Mouse (Mus musculus) cerebellum, adult 11 months (tissue): ENCODE results near the gene Cd300lf.

Experiments used
- DNase-seq: peaks from one replicate; pipeline ENCODE4 v3.0.0; 2022

Gene Cd300lf

DNA sequence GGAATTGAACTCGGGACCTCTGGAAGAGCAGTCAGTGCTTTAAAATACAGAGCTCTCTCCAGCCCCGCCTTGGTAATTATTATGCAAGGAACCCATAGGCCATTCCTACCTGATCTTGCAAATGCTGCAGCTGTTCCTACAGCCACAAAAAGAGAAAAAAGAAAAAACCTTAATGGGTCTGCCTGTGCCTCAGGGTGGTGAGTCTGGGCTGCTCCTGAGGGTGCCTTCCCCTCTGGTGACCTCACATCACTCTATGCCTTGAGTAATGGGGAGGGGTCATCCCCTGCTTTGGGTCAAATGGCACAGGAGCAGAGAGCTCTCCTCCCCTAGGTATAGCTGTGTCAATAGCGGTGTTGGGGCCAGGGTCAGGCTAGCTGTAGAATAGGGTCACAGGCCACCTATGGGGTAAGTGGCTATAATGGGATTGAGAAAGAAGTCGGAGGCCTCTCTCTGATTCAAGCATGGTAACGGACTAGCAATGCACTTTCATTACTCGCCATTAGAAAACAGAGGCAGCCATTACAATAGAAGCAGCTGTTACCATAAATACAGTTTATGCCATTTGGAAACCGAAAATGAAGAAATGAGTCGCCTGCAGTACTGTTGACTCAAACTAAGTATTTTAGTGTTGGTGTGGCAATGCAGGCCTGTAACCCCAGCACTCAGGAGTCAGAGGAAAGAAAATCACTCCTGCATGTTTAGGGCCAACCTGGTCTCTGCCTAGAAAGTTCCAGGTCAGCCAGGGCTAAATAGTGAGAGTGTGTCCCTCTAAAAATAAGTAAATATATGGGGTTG, 28.8 kb downstream of the Cd300lf start:
- DNase-seq: no peak

GRCm38 (mm10) chr11:115103470-115104413, 30.1 kb downstream of the Cd300lf start:
- no peak for DNase-seq

- no peak for DNase-seq
These were observed 31.7 kb downstream of the Cd300lf start for GRCm38 (mm10) chr11:115102116-115102515.

- no peak for DNase-seq
These were observed 32.2 kb downstream of the Cd300lf start for GRCm38 (mm10) chr11:115101615-115102051.

DNA sequence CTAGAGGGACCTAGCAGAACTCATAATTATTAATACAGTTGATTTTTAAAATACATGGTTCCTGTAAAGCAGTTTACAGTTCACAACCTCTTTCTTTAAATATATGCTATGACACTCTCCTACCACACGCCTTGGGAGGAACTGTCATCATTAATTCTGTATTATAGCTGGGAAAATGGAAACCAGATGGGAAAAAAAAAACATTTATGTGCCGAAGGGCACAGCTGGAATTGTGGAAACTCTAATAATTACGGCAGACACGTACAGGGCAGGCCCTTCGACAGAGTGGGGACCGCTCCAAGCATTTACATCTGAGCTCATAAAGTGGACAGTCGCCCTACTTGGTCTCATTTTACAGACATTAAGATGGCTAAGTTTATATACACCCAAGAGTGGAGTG, 33.1 kb downstream of the Cd300lf start:
- DNase-seq: no peak

- no peak for DNase-seq
These were observed 33.7 kb downstream of the Cd300lf start for GRCm38 (mm10) chr11:115100032-115100621.

DNA sequence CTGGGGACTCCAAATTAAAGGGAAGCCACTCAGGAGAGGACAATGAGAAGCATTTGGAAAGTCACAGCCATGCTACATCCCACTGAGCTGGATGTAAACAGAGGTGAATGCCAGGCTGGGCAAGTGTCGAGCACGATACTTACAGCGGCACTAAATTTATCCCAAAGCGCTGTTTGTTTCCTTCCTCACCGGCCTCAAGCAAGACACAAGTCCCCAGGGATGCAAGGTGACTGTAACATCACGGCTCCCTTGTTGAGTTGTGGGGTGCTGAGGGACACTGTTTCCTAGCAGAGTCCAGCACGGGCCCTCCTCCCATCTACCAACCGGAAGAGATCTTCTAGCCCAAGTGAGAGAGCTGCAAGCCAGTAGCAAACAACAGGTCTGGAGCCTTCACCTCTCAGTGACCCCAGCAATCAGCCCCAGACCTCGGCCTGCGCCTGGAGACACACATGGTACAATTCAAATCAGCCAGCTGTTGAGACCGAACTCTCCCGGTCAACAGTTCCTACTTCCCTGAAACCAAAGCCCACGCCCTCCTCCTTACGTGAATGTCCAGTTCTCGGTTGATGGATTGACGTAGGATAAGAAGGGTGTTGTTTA, 34.5 kb downstream of the Cd300lf start:
- no peak for DNase-seq

- peak; percentile 57 for DNase-seq
These were observed 35.4 kb downstream of the Cd300lf start for GRCm38 (mm10) chr11:115098203-115098932.

GRCm38 (mm10) chr11:115092140-115092539, 41.7 kb downstream of the Cd300lf start:
- no peak for DNase-seq

DNA sequence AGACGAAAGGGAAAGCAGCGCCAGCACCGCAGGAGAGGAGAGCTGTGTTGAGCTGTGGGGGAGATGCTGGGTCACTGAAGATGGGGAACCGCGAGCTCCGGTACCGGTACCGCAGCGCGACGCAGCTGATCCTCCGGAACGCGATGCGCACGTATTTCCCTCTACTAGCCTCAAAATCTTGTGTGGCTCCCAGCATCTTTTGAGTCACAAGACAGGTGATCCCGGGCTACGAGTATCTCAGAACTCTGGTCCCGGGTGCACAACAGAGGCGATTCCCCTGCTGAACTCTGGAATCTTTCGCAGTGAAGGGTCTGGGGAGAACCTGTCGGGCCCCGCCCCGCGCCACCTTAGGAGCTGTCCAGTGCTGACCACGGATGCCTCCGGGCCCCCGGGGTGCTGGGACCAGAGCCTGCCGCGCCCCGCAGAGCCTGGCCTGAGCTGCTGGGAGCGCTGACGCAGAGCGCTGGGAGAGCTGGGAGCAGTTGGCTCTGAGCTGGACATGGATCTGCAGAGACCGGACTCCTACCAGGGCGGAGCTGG, 42.4 kb downstream of the Cd300lf start, which contains the start of gene Rab37:
TSS of gene Rab37 (plus strand) at position 70 of the 540 bp plus-strand sequence.
- DNase-seq: peak; percentile 71

GRCm38 (mm10) chr11:115089853-115090252, 43.9 kb downstream of the Cd300lf start:
- no peak for DNase-seq

- no peak for DNase-seq
These were observed 47.6 kb downstream of the Cd300lf start for GRCm38 (mm10) chr11:115086213-115086612.

- no peak for DNase-seq
These were observed 48.7 kb downstream of the Cd300lf start for GRCm38 (mm10) chr11:115085064-115085463.

GRCm38 (mm10) chr11:115084595-115084994, 49.2 kb downstream of the Cd300lf start:
- DNase-seq: no peak

- peak; percentile 78 for DNase-seq
These were observed 50.2 kb downstream of the Cd300lf start for GRCm38 (mm10) chr11:115083376-115084139.

- DNase-seq: no peak
These were observed 51.6 kb downstream of the Cd300lf start for GRCm38 (mm10) chr11:115082196-115082595.

- DNase-seq: no peak
These were observed 52.4 kb downstream of the Cd300lf start for GRCm38 (mm10) chr11:115081373-115081772.

DNA sequence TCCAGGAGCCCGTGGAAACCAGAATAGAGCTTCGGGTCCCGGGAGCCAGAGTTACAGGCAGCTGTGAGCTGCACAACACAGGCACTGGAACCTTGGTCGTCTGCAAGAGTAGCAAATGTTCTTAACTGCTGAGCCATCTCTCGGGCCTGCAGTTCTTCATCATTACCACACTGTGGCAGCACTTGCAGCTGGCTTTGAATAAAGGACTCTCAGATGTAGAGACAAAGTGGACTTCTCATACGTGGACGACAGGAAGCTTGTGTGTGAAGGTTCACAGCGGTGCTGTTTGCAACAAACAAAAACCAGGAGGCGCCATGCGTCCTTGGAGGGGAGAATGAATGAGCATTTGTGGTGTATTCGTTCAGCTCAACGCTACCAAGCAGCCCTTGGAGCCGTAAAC, 52.9 kb downstream of the Cd300lf start:
- peak; percentile 68 for DNase-seq

DNA sequence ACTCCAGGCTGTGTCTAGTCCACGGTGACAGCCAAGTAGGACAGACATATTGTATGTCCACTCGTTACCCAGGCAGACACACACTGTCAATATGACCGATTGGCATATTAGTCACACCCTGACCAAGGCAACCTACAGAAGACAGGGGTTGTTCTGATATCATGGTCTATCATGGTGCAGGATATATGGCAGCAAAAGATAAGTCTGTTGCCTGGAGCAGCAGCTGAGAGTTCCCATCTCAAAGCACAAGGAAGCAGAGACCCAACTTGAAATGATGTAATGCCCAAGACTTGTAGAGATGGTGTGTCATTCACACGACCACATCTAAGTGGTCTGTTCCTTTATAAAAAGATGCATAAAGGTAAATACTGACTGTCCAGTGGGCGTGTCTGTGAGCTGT, 55.1 kb downstream of the Cd300lf start:
- no peak for DNase-seq

DNA sequence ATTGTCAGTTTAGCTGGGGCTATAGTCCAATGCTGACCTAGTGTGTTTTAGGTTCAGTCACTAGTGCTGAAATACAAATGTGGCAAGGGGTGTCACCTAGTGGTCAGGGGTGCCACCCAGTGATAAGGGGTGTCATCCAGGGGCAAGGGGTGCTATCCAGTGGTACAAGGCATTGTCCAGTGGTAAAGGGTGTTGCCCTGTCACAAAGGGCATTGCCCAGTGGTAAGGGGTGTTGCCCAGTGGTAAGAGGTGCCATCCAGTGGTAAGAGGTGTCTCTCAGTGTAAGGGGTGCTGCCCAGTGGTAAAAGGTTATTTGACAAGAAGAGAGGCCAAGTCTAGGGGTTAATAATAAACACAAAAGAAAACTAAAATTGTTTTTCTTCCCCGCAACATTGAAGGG, 56.4 kb downstream of the Cd300lf start:
- DNase-seq: no peak

GRCm38 (mm10) chr11:115075859-115076258, 57.9 kb downstream of the Cd300lf start:
- DNase-seq: no peak
